Mouse (Mus musculus) NIH3T3 (cell line): ENCODE data around the gene Cox6b2.

Source experiments
- DNase-seq: peaks from one replicate; pipeline ENCODE4 v3.0.0-alpha.2; 2012; ENCODE audit warnings: low read depth

The Cox6b2 gene

GRCm38 (mm10) chr7:4764946-4765710, 12.2 kb upstream of the Cox6b2 start:
- DNase-seq, result no peak

- DNase-seq, result no peak
Observed at GRCm38 (mm10) chr7:4759670-4760069, 6.8 kb upstream of the Cox6b2 start.

DNA sequence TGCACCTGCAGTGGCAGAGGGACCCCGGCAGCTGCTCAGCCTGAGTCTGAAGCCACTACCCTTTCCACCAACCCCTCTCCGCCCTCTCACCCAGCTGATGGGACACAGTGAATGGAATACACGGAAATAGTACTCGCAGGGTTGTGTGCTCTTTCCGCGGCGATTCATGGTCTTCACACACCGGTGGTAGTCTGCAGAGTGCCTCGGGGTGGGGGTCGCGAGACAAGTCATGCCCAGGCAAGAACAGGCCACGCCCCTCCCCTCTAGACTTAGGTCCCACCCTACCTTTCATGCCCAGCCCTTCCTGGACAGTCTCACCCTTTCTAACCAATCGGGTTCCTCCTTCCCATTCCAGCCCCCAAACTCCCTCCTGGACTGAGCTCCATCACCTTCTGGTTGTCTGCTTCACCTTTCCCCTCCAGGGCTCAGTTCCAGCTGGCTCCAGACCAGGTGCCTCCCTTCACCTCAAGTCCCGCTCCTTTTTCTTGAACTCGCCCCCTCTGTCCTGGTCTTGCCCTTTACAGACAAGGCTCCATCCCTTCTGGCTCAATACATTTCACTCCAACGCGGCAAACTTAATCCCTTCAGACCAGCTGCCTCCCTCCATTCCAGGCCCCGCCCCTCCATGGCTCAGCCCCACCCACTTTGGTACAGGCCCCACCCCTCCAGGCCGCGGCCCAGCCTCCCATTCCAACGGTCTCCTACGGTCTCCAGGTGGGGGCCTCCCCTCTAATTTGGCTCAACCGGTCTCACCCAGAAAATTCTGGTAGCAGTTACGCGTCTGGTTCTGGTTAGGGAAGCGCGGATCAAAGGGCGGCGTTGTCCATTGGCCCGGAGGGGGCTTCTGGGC, 698 bp downstream of the Cox6b2 start:
- no peak for DNase-seq

DNA sequence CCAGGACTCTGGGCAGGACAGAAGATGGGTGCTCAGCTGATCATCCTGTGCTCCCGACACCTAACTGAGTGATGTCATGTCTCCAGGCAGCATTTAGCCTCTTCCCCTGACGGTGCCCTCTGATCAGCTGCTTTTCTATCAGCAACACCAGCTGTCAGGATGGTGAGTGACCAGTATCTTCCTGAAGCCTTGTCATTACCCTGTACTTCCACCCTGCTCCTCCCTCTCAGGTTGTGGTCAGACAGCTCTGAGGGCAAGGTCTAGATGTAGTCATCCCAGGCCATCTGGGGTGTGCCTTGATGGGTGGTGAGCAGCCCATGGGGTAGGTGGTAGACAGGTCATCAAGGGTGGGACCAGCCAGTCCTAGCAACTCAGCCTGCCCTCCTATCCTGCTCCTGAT, 3.7 kb downstream of the Cox6b2 start:
- DNase-seq, result no peak

DNA sequence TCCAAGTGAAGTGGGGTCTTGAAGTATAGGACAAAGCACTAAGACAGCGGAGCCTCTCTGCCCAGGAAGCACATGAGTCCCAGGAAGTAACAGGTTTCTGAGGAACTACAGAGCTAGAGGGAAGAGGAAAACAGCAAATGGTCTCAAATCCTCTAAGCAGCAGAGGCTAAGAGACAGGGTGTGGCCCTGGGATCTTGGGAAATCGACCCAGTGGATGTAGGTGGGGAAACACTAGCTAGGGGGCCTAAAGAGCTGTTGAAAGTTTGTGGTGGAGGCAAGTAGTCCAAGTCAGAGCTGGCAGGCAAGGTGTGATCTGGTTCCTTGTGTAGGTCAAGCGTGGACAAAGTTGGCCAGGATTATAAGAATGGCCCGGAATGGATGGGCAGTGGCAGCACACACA, 4.6 kb downstream of the Cox6b2 start:
- DNase-seq, result peak; percentile 29

DNA sequence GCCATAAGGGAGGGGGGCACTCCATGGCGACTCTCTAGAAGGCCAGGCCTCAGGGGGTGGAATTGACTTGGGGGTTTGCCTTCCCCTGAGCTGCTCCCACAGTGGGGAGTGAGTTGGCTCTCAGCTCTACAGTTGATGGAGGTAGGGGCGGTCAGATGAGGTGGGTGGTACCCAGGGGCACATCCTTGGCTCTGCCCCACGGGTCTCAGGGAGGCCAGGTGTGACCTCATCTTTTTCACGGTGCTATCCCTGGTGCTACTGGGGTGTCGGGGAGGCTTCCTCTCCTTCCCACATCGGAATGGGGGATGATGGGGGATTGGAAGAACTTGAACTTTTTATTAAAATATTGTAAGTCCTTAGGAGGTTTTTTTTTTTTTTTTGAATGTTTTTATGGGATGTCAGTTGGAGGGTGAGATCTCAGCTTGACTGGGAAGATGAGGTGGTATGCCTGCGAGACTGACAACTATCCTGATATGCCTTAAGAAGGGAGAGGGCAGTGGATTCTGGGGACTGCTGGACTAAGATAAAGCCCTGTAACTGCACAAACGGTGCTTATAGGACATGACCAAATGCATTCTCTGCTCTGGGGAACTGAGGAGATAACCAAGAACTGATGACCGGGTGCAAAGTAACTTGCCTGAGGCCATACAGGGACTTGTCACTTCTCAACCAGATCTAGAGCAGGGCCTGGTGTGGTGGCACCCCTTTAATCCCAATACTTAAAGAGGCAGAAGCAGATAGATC, 5.6 kb downstream of the Cox6b2 start:
- no peak for DNase-seq

DNA sequence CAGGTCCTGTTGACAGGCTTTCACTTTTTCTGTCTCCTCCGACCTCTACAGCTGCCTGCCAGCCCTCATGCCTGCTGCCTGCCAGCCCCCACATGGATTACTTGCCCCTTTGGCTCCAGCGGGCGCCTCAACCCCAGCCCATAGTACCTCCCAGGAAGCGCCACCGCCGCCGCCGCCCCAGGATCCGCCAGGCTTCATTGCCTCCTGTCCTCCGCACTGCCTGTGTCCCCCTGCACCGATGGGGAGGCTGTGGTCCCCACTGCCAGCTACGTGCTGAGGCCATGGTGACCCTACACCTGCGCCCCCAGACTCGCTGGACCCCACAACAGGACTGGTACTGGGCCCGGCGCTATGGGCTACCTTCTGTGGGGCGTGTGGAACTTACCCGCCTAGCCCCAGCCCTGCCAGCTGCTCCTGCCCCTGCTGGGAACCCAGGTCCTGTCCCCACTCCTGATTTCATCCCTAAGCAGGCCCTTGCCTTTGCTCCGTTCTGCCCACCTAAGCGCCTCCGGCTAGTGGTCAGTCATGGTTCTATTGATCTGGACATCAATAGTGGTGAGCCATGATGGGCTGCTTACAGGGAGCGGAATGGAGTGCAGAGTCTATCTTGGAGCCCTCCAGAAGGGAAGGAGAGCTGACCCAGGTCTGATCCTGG, 6.4 kb downstream of the Cox6b2 start:
- DNase-seq, result no peak

DNA sequence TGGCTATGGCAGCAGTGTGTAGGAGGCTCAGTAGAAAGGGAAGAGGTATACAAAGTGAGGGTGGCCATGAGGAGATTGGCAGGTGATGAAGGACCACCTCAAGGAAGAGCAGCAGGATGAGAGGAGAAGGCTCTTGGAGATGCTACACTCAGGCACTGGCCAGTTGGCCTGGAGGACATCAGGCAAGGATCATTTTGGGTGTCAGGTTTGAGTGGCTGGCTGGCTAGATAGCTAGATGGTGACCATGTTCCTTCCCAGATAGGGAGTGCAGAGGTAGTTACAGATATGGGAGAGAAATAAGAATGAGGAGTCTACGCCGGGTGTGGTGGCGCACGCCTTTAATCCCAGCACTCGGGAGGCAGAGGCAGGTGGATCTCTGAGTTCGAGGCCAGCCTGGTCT, 8.0 kb downstream of the Cox6b2 start:
- DNase-seq, result no peak

DNA sequence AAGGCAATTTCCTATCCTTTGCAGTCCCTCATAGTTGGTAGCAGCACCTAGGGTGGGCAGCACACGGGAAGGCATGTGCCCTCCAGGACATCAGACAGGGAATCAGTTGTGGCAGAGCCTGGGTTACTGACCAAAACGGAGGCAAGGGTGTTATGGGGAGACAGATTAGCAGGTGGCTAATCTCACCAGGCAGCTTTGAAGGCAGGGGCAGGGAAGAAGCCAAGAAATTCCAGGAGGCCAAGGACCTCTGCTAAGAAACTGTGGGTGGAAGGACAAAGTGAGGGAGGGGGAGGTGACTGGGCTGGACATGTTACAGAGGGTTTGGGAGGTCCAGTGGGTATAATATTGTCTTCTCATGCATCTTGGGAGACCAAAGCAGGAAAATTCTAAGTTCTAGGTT, 9.5 kb downstream of the Cox6b2 start:
- DNase-seq, result no peak

DNA sequence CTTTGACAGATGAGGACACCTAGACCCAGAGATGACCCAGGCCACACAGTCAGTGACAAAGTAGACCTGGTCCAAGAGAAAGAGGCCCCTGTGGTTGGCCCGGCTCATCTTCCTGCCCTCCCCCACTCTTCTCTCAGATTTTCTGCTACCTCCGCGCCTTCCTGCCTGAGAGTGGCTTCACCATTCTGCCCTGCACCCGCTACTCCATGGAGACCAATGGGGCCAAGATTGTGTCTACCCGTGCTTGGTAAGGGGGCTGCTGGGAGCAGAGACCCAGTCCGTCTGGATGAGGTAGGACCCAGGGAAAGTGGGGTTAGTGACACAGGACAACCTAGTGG, 10.4 kb downstream of the Cox6b2 start:
- DNase-seq, result no peak

DNA sequence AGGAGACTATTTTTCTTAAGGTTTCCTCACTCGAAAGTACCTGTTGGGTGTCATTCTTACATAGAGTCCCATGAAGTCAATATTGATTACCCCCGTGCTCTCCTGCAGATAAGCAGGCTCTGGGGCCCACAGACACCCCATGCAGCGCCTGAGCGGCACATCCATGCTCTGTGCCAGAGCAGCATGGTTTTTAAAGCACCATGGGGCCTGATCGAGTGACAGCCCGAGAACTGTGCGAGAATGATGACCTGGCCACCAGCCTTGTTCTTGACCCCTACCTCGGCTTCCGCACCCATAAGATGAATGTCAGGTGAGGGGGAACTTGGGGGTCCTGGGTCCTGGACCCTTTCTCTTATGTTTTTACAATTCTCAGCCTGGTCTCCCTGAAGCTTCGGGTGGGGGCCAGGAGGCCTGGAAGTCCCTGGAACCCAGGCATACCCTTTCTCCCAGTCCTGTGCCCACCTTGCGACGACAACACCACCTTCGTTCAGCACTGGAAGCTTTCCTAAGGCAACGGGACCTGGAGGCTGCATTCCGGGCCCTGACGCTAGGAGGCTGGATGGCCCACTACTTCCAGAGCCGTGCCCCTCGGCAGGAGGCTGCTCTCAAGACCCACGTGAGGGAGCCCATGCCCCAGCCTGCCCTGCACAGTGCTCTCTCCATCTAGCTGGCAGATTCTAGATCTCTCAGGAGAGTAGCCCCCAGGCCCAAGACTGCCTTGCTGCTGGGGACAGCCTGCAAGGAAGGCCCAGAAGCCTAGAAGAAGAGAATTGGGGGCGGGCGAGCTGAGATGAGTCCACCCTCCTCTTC, 11.0 kb downstream of the Cox6b2 start:
- DNase-seq, result no peak

DNA sequence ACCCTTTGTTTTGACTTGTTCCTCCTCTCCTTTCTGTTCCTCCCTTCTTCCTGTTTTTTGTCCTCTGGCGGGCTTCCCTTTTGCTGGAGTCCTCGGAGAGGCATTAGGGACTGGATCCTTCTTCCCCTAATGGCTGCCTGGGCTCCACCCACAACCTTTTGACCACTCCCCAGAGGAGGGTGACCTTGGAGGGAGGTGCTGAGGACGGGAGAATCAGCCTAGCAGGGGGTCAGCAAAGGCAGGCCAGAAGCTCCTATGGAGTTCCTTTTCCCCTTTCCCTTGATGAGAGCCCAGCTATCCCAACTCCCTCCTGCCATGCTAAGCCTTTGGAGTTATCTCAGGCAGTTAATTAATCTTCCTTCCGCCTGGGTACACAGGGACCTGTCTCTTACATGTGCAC, 11.7 kb downstream of the Cox6b2 start:
- peak; percentile 69 for DNase-seq

- DNase-seq, result no peak
Observed at GRCm38 (mm10) chr7:4740309-4740727, 12.6 kb downstream of the Cox6b2 start.

- peak; percentile 99 for DNase-seq
Observed at GRCm38 (mm10) chr7:4739544-4740275, 13.2 kb downstream of the Cox6b2 start, which contains the start of gene Kmt5c. TSS of gene Kmt5c (plus strand) at chr7:4740115.

- DNase-seq, result no peak
Observed at GRCm38 (mm10) chr7:4739041-4739543, 13.8 kb downstream of the Cox6b2 start.

- peak; percentile 31 for DNase-seq
Observed at GRCm38 (mm10) chr7:4732968-4733392, 19.9 kb downstream of the Cox6b2 start.

- DNase-seq, result no peak
Observed at GRCm38 (mm10) chr7:4731090-4731489, 21.8 kb downstream of the Cox6b2 start.

- no peak for DNase-seq
Observed at GRCm38 (mm10) chr7:4725169-4725568, 27.7 kb downstream of the Cox6b2 start, which contains the start of gene Tmem150b. TSS of gene Tmem150b (minus strand) at chr7:4725249.

DNA sequence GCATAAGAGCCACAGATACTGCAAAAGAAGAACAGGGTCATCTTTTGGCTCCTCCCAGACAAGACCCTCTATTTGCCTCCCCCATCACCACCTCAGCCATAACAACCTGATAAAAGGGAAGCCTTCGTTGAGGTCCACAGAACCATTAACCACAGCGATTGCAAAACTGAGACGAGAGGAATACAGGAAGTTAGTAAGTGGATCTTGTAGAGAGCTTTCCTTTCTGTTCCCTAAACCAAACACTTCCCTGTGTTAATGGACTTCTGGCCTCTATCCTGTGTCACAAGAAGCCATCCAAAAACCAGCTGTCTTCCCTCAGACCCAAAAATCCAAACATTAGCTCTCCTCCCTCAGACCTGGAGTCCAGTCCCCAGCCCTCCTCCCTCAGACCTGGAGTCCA, 28.5 kb downstream of the Cox6b2 start:
- DNase-seq, result no peak

- DNase-seq, result no peak
Observed at GRCm38 (mm10) chr7:4723508-4723907, 29.4 kb downstream of the Cox6b2 start.
